In genomic region chr14:26979808-26980207, GRCm38 (mm10) we compare ENCODE assay signal across 25 mouse cellular contexts. TPM values are rescaled to one million over a fixed set of nuclear protein-coding genes. Genes with fewer than 3 reads are reported as not detected.
A peak's percentile ranks its signal among the peaks of the same experiment; 100 is the strongest.
DNase-seq lines count a peak whose midpoint lies in the region; ATAC-seq and TF ChIP-seq lines count a peak whose summit lies in the region.
"Had no signal": no experiment of that assay in that cellular context is flagged by ENCODE, and none has a peak within 500 bp of the region (broad histone marks: within the 10 kb centered on the region; RNA-seq: fewer than 3 reads in every experiment).

No protein-coding gene starts in this region.

- H3K4me1 ChIP-seq in embryonic facial prominence, embryonic 13.5 days, result peaks cover 7% of the 10 kb centered on the region; the same call in 1 of the 2 replicates
- peaks cover 14% of the 10 kb centered on the region for H3K4me1 ChIP-seq in embryonic facial prominence, embryonic 10.5 days
- 0 out of 2 replicates have a peak, but pooled peaks cover 11% of the 10 kb centered on the region for H3K4me1 ChIP-seq in kidney, embryonic 15.5 days
- H3K4me1 ChIP-seq in testis, adult 2 months (ENCODE audit: control insufficient read depth, insufficient read depth, low read length), result peaks cover 12% of the 10 kb centered on the region
- H3K4me1 ChIP-seq: embryonic facial prominence, embryonic 12.5 days; forebrain, embryonic 13.5 days had no signal

- DNase-seq in embryonic facial prominence, embryonic 10.5 days (ENCODE audit: low spot score), result no peak
- DNase-seq in kidney, adult 11 months, result no peak
- no peak for DNase-seq in testis, postnatal 14 days (ENCODE audit: low spot score)
- DNase-seq: adrenal gland, adult 8-10 months; adrenal gland, postnatal 14 days; adrenal gland, postnatal 36 days; B cell, adult 2 months; cerebellum, adult 18-20 months; cerebellum, adult 8-10 months; cerebellum, adult 9-11 months; cerebellum, postnatal 14 days; cerebellum, postnatal 36 days; embryo, embryonic 11 days; forebrain, postnatal 0 days had no signal

- peak; percentile 52; the same call in 1 of the 2 replicates for ATAC-seq in embryonic facial prominence, embryonic 13.5 days (ENCODE audit: insufficient number of reproducible peaks, insufficient read depth, low FRiP score, low TSS enrichment, low read depth)
- 0 out of 2 replicates have a peak, but pooled peaks have one; percentile 46 for ATAC-seq in kidney, embryonic 15.5 days (replicated peaks; ENCODE audit: low FRiP score)
- ATAC-seq: activated CD4-positive, CD25-positive, alpha-beta regulatory T cell, adult 4 months; CD4-positive, CD25-positive, alpha-beta regulatory T cell, adult 4 months; forebrain, embryonic 13.5 days; forebrain, embryonic 15.5 days; forebrain, postnatal 0 days; Patski had no signal

- H3K27me3 ChIP-seq in embryonic facial prominence, embryonic 13.5 days, result no peaks in the 10 kb centered on the region
- no peaks in the 10 kb centered on the region; the same call in 1 of the 2 replicates for H3K27me3 ChIP-seq in embryonic facial prominence, embryonic 10.5 days (replicated peaks; ENCODE audit: low read depth, poor library complexity, severe bottlenecking)
- H3K27me3 ChIP-seq in kidney, embryonic 15.5 days, result no peaks in the 10 kb centered on the region
- H3K27me3 ChIP-seq in testis, adult 2 months (ENCODE audit: control insufficient read depth, insufficient read depth, low read length), result no peaks in the 10 kb centered on the region
- H3K27me3 ChIP-seq: CH12.LX; embryonic facial prominence, embryonic 12.5 days; forebrain, embryonic 15.5 days; Patski had no signal

- no peak overlapping the region for H3K4me2 ChIP-seq in embryonic facial prominence, embryonic 13.5 days
- H3K4me2 ChIP-seq in kidney, embryonic 15.5 days, result no peak overlapping the region
- H3K4me2 ChIP-seq: embryonic facial prominence, embryonic 12.5 days; forebrain, embryonic 13.5 days; forebrain, embryonic 15.5 days had no signal

- H3K9ac ChIP-seq in embryonic facial prominence, embryonic 13.5 days, result no peak overlapping the region
- no peak overlapping the region for H3K9ac ChIP-seq in kidney, embryonic 15.5 days
- H3K9ac ChIP-seq: embryonic facial prominence, embryonic 12.5 days; forebrain, embryonic 13.5 days; forebrain, embryonic 15.5 days; forebrain, postnatal 0 days had no signal

- H3K27ac ChIP-seq in embryonic facial prominence, embryonic 13.5 days, result no peak overlapping the region
- no peak overlapping the region for H3K27ac ChIP-seq in embryonic facial prominence, embryonic 10.5 days (replicated peaks)
- H3K27ac ChIP-seq in kidney, embryonic 15.5 days, result no peak overlapping the region
- H3K27ac ChIP-seq in testis, adult 2 months (ENCODE audit: control insufficient read depth, insufficient read depth, low read depth, low read length), result no peak overlapping the region
- H3K27ac ChIP-seq: embryonic facial prominence, embryonic 12.5 days; forebrain, embryonic 13.5 days; forebrain, embryonic 15.5 days had no signal

- whole genome bisulfite sequencing in embryonic facial prominence, embryonic 13.5 days, result 73% methylated on average over 3 of the region's 3 CpGs
- WGBS in embryonic facial prominence, embryonic 10.5 days, result 86% methylated on average over 3 of the region's 3 CpGs
- 78% methylated on average over 3 of the region's 3 CpGs for WGBS in kidney, embryonic 15.5 days

- no peaks in the 10 kb centered on the region for H3K36me3 ChIP-seq in embryonic facial prominence, embryonic 13.5 days
- H3K36me3 ChIP-seq in embryonic facial prominence, embryonic 10.5 days (replicated peaks), result no peaks in the 10 kb centered on the region
- H3K36me3 ChIP-seq in kidney, embryonic 15.5 days, result no peaks in the 10 kb centered on the region
- no peaks in the 10 kb centered on the region for H3K36me3 ChIP-seq in testis, adult 2 months (ENCODE audit: control insufficient read depth, insufficient read depth, low read length)
- H3K36me3 ChIP-seq: embryonic facial prominence, embryonic 12.5 days; forebrain, embryonic 15.5 days; G1E had no signal

- TF ChIP-seq POLR2A in testis, adult 2 months (IDR thresholded peaks at IDR 0.05; ENCODE audit: control insufficient read depth, low read depth, low read length), result no peak

- H3K4me3 ChIP-seq in embryonic facial prominence, embryonic 13.5 days, result no peak overlapping the region
- no peak overlapping the region for H3K4me3 ChIP-seq in embryonic facial prominence, embryonic 10.5 days
- H3K4me3 ChIP-seq in kidney, embryonic 15.5 days (replicated peaks), result no peak overlapping the region
- H3K4me3 ChIP-seq in testis, adult 2 months (ENCODE audit: control insufficient read depth, low read depth, low read length), result peak overlapping the region; percentile 60
- H3K4me3 ChIP-seq: embryonic facial prominence, embryonic 12.5 days; forebrain, embryonic 13.5 days; forebrain, embryonic 15.5 days had no signal

- peaks cover 12% of the 10 kb centered on the region for H3K9me3 ChIP-seq in embryonic facial prominence, embryonic 13.5 days
- H3K9me3 ChIP-seq in embryonic facial prominence, embryonic 10.5 days, result peaks cover 10% of the 10 kb centered on the region
- H3K9me3 ChIP-seq in kidney, embryonic 15.5 days (replicated peaks), result 0 out of 2 replicates have a peak, but pooled peaks cover 4% of the 10 kb centered on the region
- H3K9me3 ChIP-seq: G1E had no signal

- TF ChIP-seq CTCF in testis, adult 2 months (IDR thresholded peaks at IDR 0.05; ENCODE audit: control insufficient read depth, insufficient read depth, insufficient replicate concordance, low read depth, low read length), result 0 out of 2 replicates have a peak, but pooled peaks have one; percentile 2

RNA-seq across cellular contexts. Expression of gene Appl1, which starts 8.8 kb away (rescaled TPM):
- 55.9 and 60.8 TPM in 2 replicates for polyA plus RNA-seq in embryonic facial prominence, embryonic 13.5 days (2015; fragmentation: Nextera tagmentation; extraction: Ambion mirVana)
- polyA plus RNA-seq in embryonic facial prominence, embryonic 10.5 days (2016; fragmentation: Nextera tagmentation; extraction: Ambion mirVana), result 31.7 and 33.4 TPM in 2 replicates
- polyA plus RNA-seq in kidney, embryonic 15.5 days (2015; fragmentation: Nextera tagmentation; extraction: Ambion mirVana), result 39.2 and 41.8 TPM in 2 replicates
- polyA plus RNA-seq in testis, adult 2 months (2012; rRNA removed), result 3.8 and 4.9 TPM in 2 replicates

RNA-seq across cellular contexts. Expression of gene Hesx1, which starts 14.4 kb away (rescaled TPM):
- polyA plus RNA-seq in embryonic facial prominence, embryonic 13.5 days (2015; fragmentation: Nextera tagmentation; extraction: Ambion mirVana), result 0.21 and 0.28 TPM in 2 replicates
- polyA plus RNA-seq in embryonic facial prominence, embryonic 10.5 days (2016; fragmentation: Nextera tagmentation; extraction: Ambion mirVana), result 3.4 and 3.9 TPM in 2 replicates
- 1.1 and 1.4 TPM in 2 replicates for polyA plus RNA-seq in kidney, embryonic 15.5 days (2015; fragmentation: Nextera tagmentation; extraction: Ambion mirVana)
- not detected in 2 replicates for polyA plus RNA-seq in testis, adult 2 months (2012; rRNA removed)
- polyA plus RNA-seq: forebrain, embryonic 13.5 days; forebrain, embryonic 15.5 days; forebrain, postnatal 0 days; G1E; Patski had no signal

RNA-seq across cellular contexts. Expression of gene Il17rd, which starts 58.9 kb away (rescaled TPM):
- 6.8 and 6.9 TPM in 2 replicates for polyA plus RNA-seq in embryonic facial prominence, embryonic 13.5 days (2015; fragmentation: Nextera tagmentation; extraction: Ambion mirVana)
- 9.6 and 10.1 TPM in 2 replicates for polyA plus RNA-seq in embryonic facial prominence, embryonic 10.5 days (2016; fragmentation: Nextera tagmentation; extraction: Ambion mirVana)
- polyA plus RNA-seq in kidney, embryonic 15.5 days (2015; fragmentation: Nextera tagmentation; extraction: Ambion mirVana), result 5.9 and 6.2 TPM in 2 replicates
- polyA plus RNA-seq in testis, adult 2 months (2012; rRNA removed), result 5.4 and 6.4 TPM in 2 replicates
- polyA plus RNA-seq: G1E had no signal
